Mouse (Mus musculus): Measurements from ENCODE around the gene Dnah7b. TPM values are rescaled to one million over a fixed set of nuclear protein-coding genes. Genes with fewer than 3 reads are reported as not detected.
"Not testable (repeated sequence)": the region's sequence is repeated elsewhere in the genome, so short reads cannot be mapped to it uniquely, and the experiment has no call there.

The Dnah7b gene
- polyA plus RNA-seq, 1 experiment from 2014 or later: 1.9 TPM

GRCm38 (mm10) chr1:46100484-46100883, 34.4 kb downstream of the Dnah7b start:
- ATAC-seq (ENCODE audit: insufficient read depth, low FRiP score, low TSS enrichment): no peak
- no peak for DNase-seq (ENCODE audit: low spot score)
- WGBS: 86% methylated on average over 2 of the region's 2 CpGs
- Histone ChIP-seq H3K9ac (ENCODE audit: low read length) (no peak overlapping the region), H3K27me3 (ENCODE audit: control insufficient read depth, insufficient read depth, low read length) (no peaks in the 10 kb centered on the region), H3K36me3 (ENCODE audit: control insufficient read depth, insufficient read depth, low read length) (no peaks in the 10 kb centered on the region; the same call in 1 of the 2 replicates), H3K4me1 (ENCODE audit: control insufficient read depth, insufficient read depth, low read length) (no peaks in the 10 kb centered on the region), H3K4me3 (ENCODE audit: low read depth, low read length) (no peak overlapping the region), H3K4me2 (ENCODE audit: low read depth) (no peak overlapping the region), H3K9me3 (ENCODE audit: control insufficient read depth, low read length) (no peaks in the 10 kb centered on the region), H3K27ac (ENCODE audit: low read depth, low read length) (no peak overlapping the region)

GRCm38 (mm10) chr1:46112606-46113005, 46.5 kb downstream of the Dnah7b start:
- not testable (repeated sequence) for H3K27me3 ChIP-seq (ENCODE audit: control insufficient read depth, insufficient read depth, low read length); H3K4me2 ChIP-seq (ENCODE audit: low read depth); H3K4me1 ChIP-seq (ENCODE audit: control insufficient read depth, insufficient read depth, low read length); H3K27ac ChIP-seq (ENCODE audit: low read depth, low read length); H3K9ac ChIP-seq (ENCODE audit: low read length); H3K4me3 ChIP-seq (ENCODE audit: low read depth, low read length); H3K36me3 ChIP-seq (ENCODE audit: control insufficient read depth, insufficient read depth, low read length); H3K9me3 ChIP-seq (ENCODE audit: control insufficient read depth, low read length); ATAC-seq (ENCODE audit: insufficient read depth, low FRiP score, low TSS enrichment); DNase-seq (ENCODE audit: low spot score)

GRCm38 (mm10) chr1:46117179-46117578, 51.1 kb downstream of the Dnah7b start:
- H3K4me3 ChIP-seq (ENCODE audit: low read depth, low read length); H3K4me2 ChIP-seq (ENCODE audit: low read depth); H3K36me3 ChIP-seq (ENCODE audit: control insufficient read depth, insufficient read depth, low read length); H3K27me3 ChIP-seq (ENCODE audit: control insufficient read depth, insufficient read depth, low read length); ATAC-seq (ENCODE audit: insufficient read depth, low FRiP score, low TSS enrichment); H3K9me3 ChIP-seq (ENCODE audit: control insufficient read depth, low read length); DNase-seq (ENCODE audit: low spot score); H3K27ac ChIP-seq (ENCODE audit: low read depth, low read length); H3K4me1 ChIP-seq (ENCODE audit: control insufficient read depth, insufficient read depth, low read length); H3K9ac ChIP-seq (ENCODE audit: low read length): not testable (repeated sequence)
- 76% methylated on average over 2 of the region's 2 CpGs for WGBS

- ATAC-seq (ENCODE audit: insufficient read depth, low FRiP score, low TSS enrichment): no peak
- Histone ChIP-seq H3K4me2 (ENCODE audit: low read depth) (no peak overlapping the region), H3K9me3 (ENCODE audit: control insufficient read depth, low read length) (no peaks in the 10 kb centered on the region), H3K36me3 (ENCODE audit: control insufficient read depth, insufficient read depth, low read length) (no peaks in the 10 kb centered on the region), H3K27me3 (ENCODE audit: control insufficient read depth, insufficient read depth, low read length) (no peaks in the 10 kb centered on the region), H3K4me3 (ENCODE audit: low read depth, low read length) (no peak overlapping the region), H3K27ac (ENCODE audit: low read depth, low read length) (no peak overlapping the region), H3K4me1 (ENCODE audit: control insufficient read depth, insufficient read depth, low read length) (no peaks in the 10 kb centered on the region), H3K9ac (ENCODE audit: low read length) (no peak overlapping the region)
- 80% methylated on average over 4 of the region's 4 CpGs for WGBS
- DNase-seq (ENCODE audit: low spot score): no peak
These were observed 61.9 kb downstream of the Dnah7b start for GRCm38 (mm10) chr1:46128058-46128457.

- not testable (repeated sequence) for H3K9me3 ChIP-seq (ENCODE audit: control insufficient read depth, low read length); ATAC-seq (ENCODE audit: insufficient read depth, low FRiP score, low TSS enrichment); H3K27me3 ChIP-seq (ENCODE audit: control insufficient read depth, insufficient read depth, low read length); H3K4me3 ChIP-seq (ENCODE audit: low read depth, low read length); H3K4me1 ChIP-seq (ENCODE audit: control insufficient read depth, insufficient read depth, low read length); DNase-seq (ENCODE audit: low spot score); H3K4me2 ChIP-seq (ENCODE audit: low read depth); H3K27ac ChIP-seq (ENCODE audit: low read depth, low read length); H3K9ac ChIP-seq (ENCODE audit: low read length); H3K36me3 ChIP-seq (ENCODE audit: control insufficient read depth, insufficient read depth, low read length)
- 48% methylated on average over 2 of the region's 2 CpGs for WGBS
These were observed 130.7 kb downstream of the Dnah7b start for GRCm38 (mm10) chr1:46196835-46197234.

- not testable (repeated sequence) for H3K4me2 ChIP-seq (ENCODE audit: low read depth); H3K36me3 ChIP-seq (ENCODE audit: control insufficient read depth, insufficient read depth, low read length); DNase-seq (ENCODE audit: low spot score); H3K27me3 ChIP-seq (ENCODE audit: control insufficient read depth, insufficient read depth, low read length); H3K9ac ChIP-seq (ENCODE audit: low read length); ATAC-seq (ENCODE audit: insufficient read depth, low FRiP score, low TSS enrichment); H3K27ac ChIP-seq (ENCODE audit: low read depth, low read length); H3K9me3 ChIP-seq (ENCODE audit: control insufficient read depth, low read length); H3K4me3 ChIP-seq (ENCODE audit: low read depth, low read length); H3K4me1 ChIP-seq (ENCODE audit: control insufficient read depth, insufficient read depth, low read length)
- 89% methylated on average over 9 of the region's 9 CpGs for WGBS
These were observed 135.1 kb downstream of the Dnah7b start for GRCm38 (mm10) chr1:46201169-46201568.

- H3K4me2 ChIP-seq (ENCODE audit: low read depth); H3K4me3 ChIP-seq (ENCODE audit: low read depth, low read length); H3K9ac ChIP-seq (ENCODE audit: low read length); H3K27me3 ChIP-seq (ENCODE audit: control insufficient read depth, insufficient read depth, low read length); ATAC-seq (ENCODE audit: insufficient read depth, low FRiP score, low TSS enrichment); H3K9me3 ChIP-seq (ENCODE audit: control insufficient read depth, low read length); H3K27ac ChIP-seq (ENCODE audit: low read depth, low read length); H3K4me1 ChIP-seq (ENCODE audit: control insufficient read depth, insufficient read depth, low read length); DNase-seq (ENCODE audit: low spot score); H3K36me3 ChIP-seq (ENCODE audit: control insufficient read depth, insufficient read depth, low read length): not testable (repeated sequence)
- 59% methylated on average over 1 of the region's 2 CpGs for WGBS
These were observed 144.0 kb downstream of the Dnah7b start for GRCm38 (mm10) chr1:46210014-46210588.

GRCm38 (mm10) chr1:46222704-46223103, 156.6 kb downstream of the Dnah7b start:
- H3K36me3 ChIP-seq (ENCODE audit: control insufficient read depth, insufficient read depth, low read length); H3K27ac ChIP-seq (ENCODE audit: low read depth, low read length); H3K4me1 ChIP-seq (ENCODE audit: control insufficient read depth, insufficient read depth, low read length); H3K27me3 ChIP-seq (ENCODE audit: control insufficient read depth, insufficient read depth, low read length); DNase-seq (ENCODE audit: low spot score); H3K4me3 ChIP-seq (ENCODE audit: low read depth, low read length); H3K9me3 ChIP-seq (ENCODE audit: control insufficient read depth, low read length); H3K4me2 ChIP-seq (ENCODE audit: low read depth); ATAC-seq (ENCODE audit: insufficient read depth, low FRiP score, low TSS enrichment); H3K9ac ChIP-seq (ENCODE audit: low read length): not testable (repeated sequence)
- 85% methylated on average over 2 of the region's 2 CpGs for WGBS

GRCm38 (mm10) chr1:46226136-46226535, 160.0 kb downstream of the Dnah7b start:
- H3K9ac ChIP-seq (ENCODE audit: low read length); DNase-seq (ENCODE audit: low spot score); H3K27me3 ChIP-seq (ENCODE audit: control insufficient read depth, insufficient read depth, low read length); H3K27ac ChIP-seq (ENCODE audit: low read depth, low read length); ATAC-seq (ENCODE audit: insufficient read depth, low FRiP score, low TSS enrichment); H3K36me3 ChIP-seq (ENCODE audit: control insufficient read depth, insufficient read depth, low read length); H3K4me1 ChIP-seq (ENCODE audit: control insufficient read depth, insufficient read depth, low read length); H3K4me3 ChIP-seq (ENCODE audit: low read depth, low read length); H3K4me2 ChIP-seq (ENCODE audit: low read depth); H3K9me3 ChIP-seq (ENCODE audit: control insufficient read depth, low read length): not testable (repeated sequence)

Measured in neural tube, embryonic 11.5 days (tissue).